Mouse (Mus musculus) forelimb bud, embryonic 11.5 days (tissue): Measurements from ENCODE around the gene Snd1.

ENCODE experiments used
- DNase-seq: peaks from one replicate; pipeline ENCODE4 v3.0.0-alpha.2; 2012; ENCODE audit warnings: low read depth, low spot score

Snd1 gene

DNA sequence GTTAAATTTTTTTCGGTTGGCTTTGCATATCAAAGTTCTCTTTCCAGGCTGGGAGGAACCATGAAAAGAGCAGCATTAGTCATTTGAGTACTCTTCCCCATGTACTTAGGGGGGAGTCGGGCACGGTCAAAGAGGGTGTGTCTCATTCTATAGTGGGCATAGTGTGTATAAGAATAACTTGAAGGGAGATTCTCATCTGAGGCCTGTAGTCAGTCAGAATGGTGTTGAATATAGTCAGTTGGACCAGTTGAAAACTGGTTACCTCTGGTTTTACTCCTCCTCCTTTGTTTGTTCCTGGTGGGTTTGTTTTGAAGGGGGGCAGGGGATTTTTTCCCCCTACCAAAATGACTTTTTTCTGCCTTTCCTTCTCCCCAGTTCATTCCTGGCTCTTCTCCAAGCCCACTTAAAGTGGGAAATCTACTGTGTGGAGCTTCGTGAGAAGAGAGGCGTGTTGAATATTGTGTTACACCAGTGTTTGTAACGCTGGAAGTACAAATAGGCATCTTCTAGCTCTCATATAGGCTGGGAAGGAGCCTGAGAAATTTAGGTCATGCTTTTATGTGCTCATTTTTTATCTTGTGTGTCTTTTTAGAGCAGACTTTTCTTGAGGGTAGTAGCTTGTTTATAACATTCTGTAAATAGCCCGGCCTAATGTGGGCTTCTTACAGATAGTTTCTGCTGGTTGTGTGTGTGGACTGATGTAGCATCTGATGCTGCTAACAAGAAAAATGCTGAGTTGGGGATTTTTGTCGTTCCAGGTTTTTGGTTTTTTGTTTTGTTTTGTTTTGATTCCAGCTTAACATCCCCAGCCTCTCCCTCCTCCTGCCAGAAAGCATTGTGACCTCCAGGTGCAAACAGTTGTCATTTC lies 231.4 kb downstream of the Snd1 start:
- DNase-seq, result no peak

DNA sequence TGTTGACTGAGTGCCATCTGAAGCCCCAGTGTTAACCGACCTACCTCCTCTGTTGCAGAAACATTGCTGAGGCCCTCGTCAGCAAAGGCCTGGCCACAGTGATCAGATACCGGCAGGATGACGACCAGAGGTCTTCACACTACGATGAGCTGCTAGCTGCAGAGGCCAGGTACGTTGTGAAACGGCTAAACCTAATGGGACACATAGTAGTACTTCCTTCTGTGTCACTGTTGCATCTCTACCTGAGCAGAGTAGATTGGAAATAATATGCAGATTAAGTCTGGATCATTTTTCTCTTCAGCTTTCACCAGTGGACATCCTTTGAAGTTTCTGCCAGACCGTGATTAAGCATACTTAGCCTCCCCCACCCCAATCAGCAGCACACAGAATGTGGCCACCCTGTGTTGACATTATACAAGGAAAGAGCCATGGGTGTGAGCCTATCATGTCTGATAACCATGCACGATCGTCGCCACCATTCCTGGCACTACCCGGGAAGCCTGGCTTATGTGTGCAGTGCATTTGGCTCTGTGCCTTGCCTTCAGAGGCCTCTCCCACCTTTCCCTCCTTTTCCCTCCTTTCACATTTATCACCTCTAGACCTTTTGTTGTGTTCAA lies 232.1 kb downstream of the Snd1 start:
- no peak for DNase-seq

DNA sequence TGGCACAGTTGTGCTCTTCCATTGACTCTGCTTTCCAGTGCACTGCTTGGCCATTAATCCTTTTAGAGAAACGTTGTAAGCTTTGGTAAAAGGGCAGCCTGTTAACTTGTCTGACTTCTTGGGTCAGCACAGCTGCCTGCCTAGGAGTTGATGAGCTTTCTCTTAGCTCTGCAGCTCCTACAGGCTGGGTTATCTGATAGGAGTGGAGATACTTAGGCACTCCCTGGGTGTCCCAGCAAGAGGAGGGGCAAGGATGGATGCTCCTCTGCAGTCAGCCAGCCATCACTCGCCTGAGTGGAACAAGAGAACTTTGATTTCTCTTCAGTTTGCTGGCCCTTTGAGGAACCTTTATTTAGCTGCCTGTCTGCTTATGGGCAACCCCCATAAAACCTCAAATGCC lies 235.1 kb downstream of the Snd1 start:
- no peak for DNase-seq

DNA sequence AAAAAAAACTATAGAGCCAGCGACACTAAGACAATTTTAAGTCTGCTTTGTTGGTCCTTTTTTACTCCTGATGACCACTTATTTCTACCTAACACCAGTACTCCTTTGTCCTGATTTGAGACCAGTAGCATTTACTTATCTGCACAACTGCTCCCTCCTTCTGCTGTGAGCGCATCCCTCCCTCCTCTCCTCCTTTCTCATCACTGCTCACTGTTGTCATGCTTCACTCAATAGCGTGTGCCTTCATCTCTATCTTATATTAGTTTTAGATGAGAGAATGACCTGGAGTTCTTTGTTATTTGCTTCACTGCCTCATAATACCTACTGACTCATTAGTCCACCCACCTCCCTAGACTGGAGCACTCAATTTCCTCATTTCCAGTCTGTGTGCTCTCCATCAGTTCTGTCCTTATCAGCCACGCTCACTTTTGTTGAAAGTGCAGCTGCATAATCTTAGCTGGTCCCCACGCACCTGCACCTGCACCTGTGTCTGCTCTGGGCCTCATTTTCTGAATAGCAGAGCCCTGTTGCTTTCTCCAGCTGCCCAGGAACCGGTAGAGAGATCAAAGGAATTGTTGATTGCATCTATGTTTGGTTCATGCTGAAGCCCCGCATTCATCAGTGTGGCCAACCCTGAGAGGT lies 242.4 kb downstream of the Snd1 start:
- DNase-seq, result no peak

DNA sequence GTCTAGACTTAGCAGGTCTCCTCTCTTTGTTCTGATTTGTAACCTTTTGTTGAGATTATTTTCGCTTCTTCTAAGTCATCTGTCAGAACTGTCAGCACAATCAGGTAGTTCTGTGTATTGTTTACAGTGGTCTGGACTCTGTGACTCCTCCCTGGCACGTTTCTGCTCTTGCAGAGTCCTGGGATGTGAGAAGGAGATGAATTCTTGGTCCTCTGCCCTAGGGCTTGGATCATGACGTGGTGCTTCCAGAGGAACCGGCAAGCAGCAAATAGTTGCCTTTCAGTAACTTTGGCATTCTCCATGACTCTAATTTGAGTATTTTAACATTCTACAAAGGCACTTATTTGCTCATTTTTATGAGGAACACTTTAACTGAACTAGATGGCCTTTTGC lies 242.9 kb downstream of the Snd1 start:
- no peak for DNase-seq

DNA sequence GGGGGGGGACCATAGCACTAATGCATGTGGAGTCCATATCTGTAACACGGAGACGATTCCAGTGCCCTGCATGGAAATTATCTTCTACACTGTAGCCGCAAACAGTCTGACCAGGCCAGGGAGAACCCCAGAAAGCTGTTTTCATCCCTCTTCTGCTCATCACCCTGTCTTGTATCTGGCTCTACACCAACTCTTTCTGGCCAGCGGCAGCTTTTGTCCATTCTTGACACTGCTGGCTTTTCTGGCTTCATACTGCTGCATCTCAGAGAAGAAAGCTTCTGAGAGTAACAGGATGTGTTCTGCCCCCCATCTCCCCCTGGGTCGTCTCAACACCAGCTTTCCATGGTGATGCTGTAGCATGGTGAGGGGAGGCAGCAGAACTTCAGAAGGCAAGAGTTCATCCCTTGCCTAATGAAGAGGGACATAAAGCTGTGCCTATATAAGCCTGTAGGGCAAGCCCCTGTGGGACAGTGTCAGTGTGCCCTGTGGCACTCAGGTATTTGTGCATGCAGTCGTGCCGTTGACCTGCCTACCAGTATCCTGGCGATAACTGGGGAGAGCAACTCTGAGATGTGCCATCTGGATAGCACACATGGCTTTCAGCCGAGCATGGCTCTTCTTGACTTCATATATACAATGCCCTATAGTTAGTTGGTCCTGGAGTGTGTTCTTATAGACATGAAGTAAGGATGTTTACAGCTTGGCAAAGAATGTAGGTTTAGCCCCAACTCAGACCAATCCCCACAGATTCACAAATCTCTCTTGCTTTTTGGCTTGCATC lies 245.6 kb downstream of the Snd1 start:
- no peak for DNase-seq

DNA sequence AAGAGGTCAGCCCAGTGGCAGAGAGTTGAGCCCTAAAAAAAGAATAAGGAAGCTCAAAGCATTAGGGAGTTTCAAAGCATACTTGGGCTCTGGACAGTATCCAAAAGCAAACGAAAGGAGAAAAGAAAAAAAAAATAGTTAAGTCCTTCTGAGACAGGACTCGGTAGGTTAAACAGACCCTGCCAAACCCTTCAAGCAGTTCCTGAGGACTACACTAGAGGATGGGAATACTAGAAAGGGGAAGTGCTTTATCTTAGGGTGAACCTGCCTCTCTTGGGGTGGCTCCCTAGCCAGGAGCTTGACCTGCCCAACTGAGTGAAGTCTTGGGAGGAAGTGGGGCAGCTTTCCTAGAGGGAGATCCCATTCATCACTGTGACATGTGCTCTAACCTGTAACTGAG lies 248.1 kb downstream of the Snd1 start:
- no peak for DNase-seq

DNA sequence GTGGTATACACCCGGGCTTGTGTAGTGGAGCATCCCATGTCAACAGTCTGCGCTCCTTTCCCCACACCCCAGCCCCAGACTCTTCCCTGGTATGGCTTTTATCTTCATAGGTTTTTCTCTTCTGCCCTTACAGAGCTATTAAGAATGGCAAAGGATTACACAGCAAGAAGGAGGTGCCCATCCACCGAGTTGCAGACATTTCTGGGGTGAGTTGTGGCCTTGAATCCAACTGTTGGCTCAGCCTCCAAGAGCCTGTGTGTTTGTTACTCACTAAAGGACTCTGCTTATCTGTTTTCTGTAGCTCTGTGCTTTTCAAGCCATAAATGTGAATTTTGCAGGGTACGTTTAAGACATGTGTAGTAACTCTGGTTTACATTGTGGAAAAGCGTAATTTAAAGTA lies 249.8 kb downstream of the Snd1 start:
- no peak for DNase-seq

DNA sequence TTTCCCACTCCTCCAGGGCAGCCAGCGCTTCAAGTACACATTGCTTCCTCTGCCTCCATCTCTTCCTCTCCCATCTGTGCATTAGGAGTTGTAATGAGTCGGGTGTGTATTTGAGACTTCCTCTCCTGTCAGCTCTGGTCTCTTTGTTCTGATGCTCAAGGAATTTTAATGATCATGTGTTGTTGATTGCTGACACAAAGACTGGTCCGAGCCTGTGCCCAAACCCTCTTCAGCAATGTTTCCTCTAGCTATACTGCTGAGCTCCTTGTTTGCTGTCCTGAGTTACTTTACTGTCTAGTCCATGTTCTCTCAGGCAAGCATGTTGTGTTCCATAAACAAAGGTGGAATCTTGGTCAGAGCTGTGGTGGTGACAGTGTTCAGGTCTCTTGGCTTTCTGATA lies 254.3 kb downstream of the Snd1 start:
- DNase-seq, result peak; percentile 12

DNA sequence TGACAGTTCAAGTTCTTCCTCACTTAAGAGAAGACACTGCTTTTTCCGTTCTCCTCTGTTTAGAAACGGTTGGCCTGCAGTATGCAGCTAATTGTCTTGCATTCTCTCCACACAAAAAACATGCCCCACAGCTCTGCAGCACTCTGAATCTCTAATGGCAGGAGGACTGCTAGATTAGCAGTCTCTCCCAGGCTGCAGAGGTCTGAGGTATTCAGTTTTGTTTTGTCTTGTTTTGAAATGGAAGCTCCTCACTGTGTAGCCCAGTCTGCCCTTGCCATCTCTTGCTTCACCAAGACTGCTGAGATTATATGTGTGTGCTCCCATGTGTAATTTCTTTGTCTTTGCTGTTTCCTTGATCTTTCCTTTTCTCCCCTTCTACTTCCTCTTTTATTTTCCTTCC lies 254.7 kb downstream of the Snd1 start:
- DNase-seq, result no peak

DNA sequence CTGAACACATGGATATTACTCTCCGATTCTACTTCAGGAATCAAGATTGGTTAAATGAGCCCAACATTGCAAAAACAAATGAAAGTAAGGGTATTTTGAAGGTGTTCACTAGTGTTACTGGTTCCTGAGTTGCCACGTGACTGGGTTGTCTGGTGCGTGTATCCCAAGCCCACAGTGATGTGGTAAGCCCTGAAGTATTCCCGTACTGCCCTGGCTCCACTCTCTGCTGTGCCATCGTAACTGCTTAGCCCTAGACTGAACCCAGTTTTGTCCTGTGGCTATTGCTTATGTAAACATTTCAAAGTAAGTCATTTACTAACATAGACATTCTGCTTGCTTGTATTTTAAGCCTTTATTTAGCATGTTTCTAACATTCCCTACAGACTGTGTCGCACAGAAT lies 256.3 kb downstream of the Snd1 start:
- DNase-seq, result no peak

DNA sequence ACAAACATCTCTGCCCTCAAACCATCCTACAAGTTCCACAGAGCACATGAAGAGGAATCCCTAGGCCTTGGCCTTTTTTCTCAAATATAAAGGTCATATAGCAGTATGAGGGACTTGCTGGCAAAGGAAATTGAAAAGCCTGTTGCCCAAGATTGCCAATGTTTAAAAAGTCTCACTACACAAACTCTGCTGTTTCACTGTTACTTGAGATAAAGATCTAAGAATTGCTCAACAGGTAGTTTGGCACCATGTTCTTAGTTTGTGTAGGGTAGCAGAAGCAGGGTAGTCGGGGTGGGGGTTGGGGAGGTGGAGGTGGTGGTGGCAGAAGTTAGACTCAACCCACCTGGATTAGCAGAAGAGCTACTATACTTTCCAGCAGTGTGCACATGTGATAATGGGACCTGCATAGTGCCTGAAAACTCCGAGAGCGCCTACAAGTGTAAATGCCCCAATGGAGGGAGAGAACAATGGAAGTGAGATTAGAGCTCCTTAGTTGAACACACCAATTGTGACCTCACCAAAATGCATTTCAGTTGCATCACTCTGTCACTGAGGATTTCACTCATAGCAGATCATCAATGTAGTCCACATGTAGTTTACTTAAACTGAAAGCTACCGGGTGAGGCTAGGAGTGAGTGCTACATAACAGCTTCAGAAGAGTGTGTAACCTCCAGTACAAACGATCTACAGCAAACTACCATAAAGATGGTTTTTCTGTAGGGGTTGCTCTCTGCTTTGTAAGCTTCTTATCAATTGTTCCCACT lies 259.1 kb downstream of the Snd1 start:
- DNase-seq, result no peak

DNA sequence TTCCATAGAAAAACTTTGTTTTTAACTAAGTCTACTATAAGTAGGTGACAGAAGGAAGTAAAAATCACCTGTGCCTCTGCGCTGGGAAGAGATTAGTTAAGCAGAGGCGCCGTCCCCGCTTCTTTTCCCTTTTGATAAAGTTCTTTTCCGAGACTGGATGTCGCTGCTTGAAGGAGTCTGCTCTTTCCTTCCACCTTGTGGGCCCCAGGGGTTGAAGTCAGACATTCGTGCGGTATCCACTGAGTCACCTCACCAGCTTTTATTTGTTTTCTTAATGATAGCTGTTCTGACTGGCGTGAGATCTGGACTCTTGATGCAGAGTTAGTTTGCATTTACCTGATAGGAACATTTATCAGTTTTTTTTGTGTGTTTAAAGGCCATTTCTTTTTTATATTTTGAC lies 260.2 kb downstream of the Snd1 start:
- DNase-seq, result no peak

DNA sequence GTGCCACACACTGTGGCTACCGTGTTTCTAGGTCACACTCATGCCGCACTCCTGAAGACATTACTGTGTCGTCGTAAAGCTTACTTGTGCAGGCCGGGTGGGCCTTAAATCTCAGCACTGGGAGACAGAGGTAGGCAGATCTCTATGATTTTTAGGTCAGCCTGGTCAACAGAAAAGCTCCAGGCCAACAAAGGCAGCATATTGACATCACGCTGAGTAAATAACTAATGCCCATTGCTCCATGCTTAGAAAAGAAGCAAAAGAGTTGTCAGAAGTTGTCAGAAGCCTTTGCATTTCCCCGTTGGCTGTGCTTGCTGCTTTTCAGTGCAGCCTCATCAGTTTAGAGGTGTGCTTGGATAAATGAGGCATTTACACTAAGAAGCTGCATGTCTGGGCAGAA lies 261.7 kb downstream of the Snd1 start:
- DNase-seq, result no peak

DNA sequence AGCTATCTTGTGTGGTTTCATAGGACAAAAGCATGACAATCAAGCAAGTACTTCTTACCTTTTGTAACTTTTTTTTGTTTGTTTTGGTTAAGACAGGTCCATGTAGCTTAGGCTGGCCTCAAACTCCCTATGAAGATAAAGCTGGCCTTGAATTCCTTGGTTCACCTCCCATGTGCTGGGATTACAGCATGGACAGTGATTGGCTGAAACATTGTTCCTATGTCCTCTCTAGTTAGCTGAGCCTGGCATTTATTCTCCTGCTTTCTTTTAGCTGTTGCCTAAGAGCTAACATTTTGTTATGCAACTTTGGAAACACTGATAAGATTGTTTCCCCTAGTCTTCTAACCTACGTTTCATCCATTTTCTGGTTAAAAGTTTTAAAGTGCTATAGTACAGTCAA lies 262.7 kb downstream of the Snd1 start:
- no peak for DNase-seq

DNA sequence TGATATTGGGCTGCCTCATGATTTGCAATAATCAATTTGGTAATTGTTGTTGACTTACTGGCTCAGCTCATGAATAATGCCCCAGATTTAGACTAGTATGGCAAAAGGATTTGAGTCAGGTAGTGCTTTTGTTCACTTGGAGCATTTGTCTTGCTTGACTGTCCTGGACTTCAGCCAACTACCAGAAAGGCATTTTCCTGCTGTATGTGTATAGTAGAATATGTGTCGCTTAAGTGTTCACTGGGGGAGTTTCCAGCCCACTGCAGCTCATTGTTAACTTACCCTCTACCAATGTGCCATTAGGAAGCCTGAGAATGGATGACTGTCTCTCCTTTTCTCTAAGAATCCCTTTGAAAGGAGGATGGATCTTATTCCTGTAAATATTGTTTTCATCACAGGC lies 268.6 kb downstream of the Snd1 start:
- no peak for DNase-seq

DNA sequence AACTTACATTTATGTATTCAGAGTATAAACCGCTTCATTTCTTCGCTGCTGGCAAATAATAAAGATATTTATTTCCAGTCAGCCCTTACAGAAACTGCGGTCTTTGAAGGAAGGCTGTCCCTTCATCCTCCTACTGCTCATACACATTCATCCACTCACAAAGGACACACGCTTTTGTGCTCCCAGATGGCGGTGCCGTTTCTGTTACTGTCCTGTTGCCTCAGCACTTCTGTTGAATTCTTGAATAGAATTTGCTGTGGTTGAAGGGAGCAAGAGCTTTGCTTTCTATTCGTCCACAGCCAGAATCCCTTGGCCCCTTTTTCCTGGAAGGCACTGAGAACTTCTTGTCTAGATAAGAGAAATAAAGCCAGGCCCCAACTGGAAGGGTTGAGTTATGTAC lies 270.9 kb downstream of the Snd1 start:
- DNase-seq, result no peak

DNA sequence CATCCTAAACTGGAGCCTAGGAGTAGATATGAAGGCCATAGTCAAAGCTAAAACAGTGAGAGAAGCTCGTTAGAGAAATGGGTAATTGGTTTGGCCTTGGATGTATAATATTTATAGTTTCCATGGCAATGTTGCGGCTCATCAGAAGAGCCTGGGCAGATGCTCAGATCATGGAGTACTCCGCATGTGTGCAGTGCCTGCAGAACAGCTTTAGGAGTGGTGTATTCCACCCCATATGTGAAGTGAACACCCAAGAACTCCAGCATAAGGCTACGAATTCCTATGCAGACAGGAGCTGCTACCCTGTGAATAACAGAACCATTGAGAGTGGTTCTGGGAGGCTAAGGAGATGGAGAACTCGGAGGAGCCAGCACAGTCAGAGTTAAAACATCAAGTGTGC lies 272.1 kb downstream of the Snd1 start:
- DNase-seq, result no peak

DNA sequence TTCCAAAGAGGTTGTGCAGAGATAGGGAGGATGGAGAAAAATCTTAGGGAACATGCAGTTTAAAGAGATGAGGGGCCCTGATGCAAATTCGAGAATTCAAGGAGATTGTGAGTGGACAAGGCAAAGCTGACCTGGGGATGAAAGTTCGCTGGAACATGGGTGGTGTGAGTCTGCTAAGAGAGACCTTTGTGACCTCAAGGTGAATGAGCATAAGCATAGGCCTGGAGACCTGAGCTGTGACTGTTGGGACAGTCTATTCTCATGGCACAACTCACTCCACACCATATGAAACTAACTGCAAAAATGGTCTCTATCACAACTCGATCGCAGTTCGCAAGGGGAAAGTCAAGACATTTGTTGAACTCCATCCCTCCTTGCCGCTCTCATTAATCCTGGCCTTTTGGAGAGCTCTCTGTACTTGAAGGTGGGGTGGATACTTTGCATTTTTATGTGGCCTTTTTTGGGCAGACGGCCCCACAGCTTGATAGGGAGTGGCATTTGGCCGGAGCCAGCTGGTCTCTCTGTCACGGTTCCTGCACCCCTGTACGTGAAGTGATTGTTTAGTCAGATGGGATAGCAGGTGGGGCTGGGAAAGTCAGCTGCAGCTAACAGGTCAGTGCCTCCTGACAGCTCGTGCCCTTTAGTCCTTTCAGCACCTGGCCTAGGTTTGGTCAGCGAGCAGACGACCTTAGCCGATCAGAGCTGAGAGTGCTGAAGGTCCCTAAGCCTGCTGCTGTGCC lies 273.2 kb downstream of the Snd1 start:
- DNase-seq, result no peak

DNA sequence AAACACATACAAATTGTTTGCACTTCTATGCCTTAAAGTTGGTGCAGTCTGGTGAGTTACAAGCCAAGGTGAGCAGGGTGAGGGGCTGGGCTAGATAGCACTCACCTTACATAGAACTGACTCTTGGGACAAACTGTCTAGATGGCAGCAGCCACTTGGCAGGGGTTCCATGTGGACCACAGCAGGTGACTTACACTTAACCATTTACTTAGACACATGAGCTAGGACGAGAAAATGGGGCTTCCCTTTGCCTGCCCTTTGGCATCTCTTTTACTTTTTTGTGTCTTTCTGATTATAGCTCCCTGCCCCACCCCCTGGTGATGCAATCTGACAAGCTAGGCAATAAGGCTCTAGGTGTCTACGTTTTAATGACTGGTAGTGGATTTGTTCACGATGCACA lies 274.3 kb downstream of the Snd1 start:
- DNase-seq, result no peak

DNA sequence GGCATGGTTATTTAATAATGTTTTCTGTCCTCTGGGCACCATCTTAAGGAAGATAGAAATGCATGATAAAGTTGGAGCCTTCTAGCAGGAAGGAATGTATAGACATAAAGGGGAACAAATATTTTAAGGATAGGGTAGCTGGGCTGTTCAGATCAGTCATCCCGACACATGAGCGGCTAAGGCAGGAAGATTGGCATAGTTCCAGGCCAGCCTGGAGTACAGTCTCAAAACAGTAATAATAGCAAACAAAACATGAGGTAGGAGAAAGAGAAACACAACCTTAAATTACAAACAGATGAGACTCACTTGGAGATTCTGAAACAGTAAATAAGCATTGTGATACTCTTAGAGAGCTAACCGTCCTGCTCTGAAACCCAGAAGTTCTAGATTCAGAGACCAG lies 276.2 kb downstream of the Snd1 start:
- no peak for DNase-seq
